Mouse (Mus musculus) layer of hippocampus, postnatal 36 days (tissue): ENCODE results near the gene Specc1l. TPM values are rescaled to one million over a fixed set of nuclear protein-coding genes. Genes with fewer than 3 reads are reported as not detected.
"Not testable (repeated sequence)": the region's sequence is repeated elsewhere in the genome, so short reads cannot be mapped to it uniquely, and the experiment has no call there.

Experiments
- DNase-seq, 2 experiments: peaks; one replicate each; pipeline ENCODE4 v3.0.0; 2022
- total RNA-seq, 2 experiments: library from RNA; stranded (reverse); gene quantifications; 2 replicates each; pipeline ENCODE4 v1.2.3; 2021

Gene Specc1l
- total RNA-seq, 2 experiments from 2014 or later, result 40.9 to 48.0 TPM

GRCm38 (mm10) chr10:75318206-75318605 is 106.3 kb downstream of the Specc1l start:
- DNase-seq, result no peak

GRCm38 (mm10) chr10:75320321-75320720 is 108.4 kb downstream of the Specc1l start:
- no peak for DNase-seq

- no peak for DNase-seq
Observed at GRCm38 (mm10) chr10:75322966-75323365, 111.1 kb downstream of the Specc1l start.

- no peak for DNase-seq
Observed at GRCm38 (mm10) chr10:75323986-75324385, 112.1 kb downstream of the Specc1l start.

DNA sequence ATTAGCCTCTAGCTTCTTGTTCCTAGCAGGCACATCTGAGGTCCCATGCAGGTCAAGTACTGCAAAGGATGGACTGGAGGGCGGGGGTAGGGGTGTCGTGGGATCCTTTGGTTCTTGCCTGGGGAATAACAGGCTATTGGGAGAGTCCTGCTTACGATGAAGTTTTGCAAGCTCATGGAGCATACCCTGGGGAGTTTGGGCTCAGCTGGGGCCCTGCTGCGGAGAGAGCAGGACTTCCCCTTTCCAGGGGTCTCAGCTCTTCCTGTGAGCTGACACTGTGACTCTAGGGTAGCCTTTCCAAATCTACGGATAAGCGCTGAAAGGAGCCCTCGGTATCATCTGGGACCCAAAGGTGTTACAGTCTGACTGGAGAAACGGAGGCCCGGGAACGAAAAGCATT is 112.5 kb downstream of the Specc1l start:
- DNase-seq, result no peak

- DNase-seq, result no peak
Observed at GRCm38 (mm10) chr10:75325821-75326220, 113.9 kb downstream of the Specc1l start.

DNA sequence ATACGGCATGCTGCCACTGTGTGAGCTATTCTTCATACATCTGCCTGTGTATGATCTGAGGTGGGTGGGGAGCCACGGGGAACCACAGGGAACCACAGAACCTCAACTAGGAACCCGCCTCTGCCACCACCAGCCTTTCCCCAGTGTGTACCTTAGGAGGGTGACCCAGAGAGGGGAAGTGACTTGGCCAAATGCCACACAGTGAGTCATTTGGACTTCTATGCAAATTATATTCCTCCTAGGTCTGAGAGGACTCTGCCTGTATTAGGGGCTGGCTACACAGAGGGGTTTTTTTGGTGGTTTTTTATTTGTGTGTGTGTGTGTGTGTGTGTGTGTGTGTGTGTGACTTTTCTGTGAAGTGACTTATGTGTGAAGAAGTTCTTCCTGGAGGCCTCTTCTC is 114.7 kb downstream of the Specc1l start:
- DNase-seq, result no peak

DNA sequence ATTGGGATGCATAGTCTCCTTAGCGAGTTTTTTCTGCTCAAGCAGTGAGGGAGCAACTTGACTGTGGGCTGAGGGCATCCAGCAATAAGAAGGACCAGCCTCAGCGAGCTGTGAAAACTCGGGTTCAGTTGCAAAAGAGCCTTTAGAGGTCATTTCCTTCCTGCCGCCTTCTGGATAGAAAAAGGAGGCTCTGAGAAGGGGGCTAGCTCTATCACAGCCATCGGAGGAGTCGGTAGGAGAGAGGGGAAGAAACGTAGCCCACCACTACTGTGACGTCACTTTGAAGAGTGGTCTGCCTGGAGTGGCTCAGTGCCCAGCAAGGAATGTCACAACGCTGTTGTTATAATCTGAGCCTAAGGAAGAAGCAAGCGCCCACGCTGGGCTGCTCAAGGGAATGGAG is 115.2 kb downstream of the Specc1l start:
- DNase-seq, result no peak

DNA sequence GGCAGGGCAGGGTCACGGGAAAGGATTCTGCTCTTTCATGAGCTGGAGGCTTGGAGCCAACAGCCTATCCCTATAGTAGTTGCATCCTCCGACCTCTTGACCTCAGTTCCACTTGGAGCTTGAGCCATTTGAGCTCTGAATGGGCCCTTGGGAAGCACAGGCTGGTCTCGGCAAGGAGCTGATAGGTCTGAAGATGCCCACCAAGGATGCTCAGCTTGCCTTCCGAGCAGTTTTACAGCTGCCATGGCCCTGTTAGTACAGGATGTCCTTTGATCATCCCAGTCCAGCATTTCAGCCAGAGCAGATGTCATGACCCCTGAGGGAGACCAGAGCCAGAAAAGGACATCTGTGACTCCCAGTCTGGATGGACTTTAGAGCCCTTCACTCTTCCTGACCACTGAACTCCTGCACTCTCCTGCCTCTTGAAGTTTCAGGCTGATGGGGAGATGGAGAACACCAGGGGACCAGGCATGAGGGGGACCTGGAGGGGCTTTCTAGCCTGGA is 116.4 kb downstream of the Specc1l start:
- no peak for DNase-seq

- no peak for DNase-seq
Observed at GRCm38 (mm10) chr10:75332268-75332667, 120.4 kb downstream of the Specc1l start.

- no peak for DNase-seq
Observed at GRCm38 (mm10) chr10:75333176-75333776, 121.4 kb downstream of the Specc1l start.

DNA sequence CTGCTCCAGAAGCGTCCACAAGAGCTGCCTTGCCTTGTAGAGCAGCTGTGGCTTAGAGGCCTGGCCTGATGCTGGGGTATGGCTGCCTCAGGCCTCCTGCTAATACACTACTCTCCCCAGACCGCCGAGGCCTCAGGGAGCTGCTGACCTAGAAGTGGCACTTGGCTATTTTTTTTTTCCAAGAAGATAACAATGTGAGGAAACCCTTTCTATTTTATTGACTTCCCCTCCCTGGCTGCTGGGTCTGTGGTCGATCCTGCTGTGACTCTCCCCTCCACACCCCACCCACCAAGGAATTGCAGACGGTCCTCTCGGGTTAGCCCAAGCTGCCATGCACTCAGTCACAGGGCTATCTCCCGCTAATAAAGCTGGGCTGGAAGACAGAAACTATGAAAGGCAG is 122.3 kb downstream of the Specc1l start:
- DNase-seq, result no peak

DNA sequence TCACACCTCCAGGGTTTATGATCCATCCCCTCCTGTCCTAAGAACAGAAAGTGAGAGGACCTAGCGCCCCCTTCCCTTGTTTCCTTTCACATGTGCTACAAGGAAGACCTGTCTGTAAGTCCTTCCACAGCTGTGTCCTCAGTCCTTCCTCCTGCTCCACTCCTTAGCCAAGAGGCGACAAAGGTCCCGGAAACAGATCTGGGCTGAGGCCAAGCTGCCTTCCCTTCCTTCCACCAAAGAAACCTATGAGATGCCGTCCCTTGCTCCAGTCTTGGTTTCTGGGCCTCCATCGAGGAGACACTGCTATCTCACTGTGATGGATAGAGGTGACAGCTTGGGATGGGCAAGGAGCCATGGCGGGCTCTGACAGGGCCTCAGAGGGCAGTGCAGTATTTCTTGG is 123.2 kb downstream of the Specc1l start:
- DNase-seq, result no peak

GRCm38 (mm10) chr10:75337231-75337630 is 125.4 kb downstream of the Specc1l start:
- DNase-seq, result no peak

DNA sequence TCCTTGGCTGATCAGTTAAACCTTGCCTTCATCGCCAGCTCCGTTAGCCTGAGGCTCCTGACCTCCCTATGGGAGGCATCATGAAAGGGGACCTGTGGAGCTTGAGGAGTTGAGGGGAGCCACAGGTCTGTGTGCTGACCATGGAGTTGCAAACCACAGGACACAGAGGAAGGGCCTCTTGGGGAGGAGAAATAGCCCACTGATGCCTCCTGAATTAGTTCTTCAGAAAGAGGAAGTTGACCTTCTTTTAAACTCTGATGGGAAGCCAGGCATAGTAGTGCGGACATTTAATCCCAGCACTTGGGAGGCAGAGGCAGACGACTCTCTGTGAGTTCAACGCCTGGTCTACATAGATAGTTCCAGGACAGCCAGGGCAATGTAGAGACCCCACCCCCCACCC is 127.0 kb downstream of the Specc1l start:
- no peak for DNase-seq

GRCm38 (mm10) chr10:75339377-75339776 is 127.5 kb downstream of the Specc1l start:
- DNase-seq, result no peak

- DNase-seq, result no peak
Observed at GRCm38 (mm10) chr10:75341936-75342335, 130.1 kb downstream of the Specc1l start.

GRCm38 (mm10) chr10:75344563-75344962 is 132.7 kb downstream of the Specc1l start:
- DNase-seq, result not testable (repeated sequence)

DNA sequence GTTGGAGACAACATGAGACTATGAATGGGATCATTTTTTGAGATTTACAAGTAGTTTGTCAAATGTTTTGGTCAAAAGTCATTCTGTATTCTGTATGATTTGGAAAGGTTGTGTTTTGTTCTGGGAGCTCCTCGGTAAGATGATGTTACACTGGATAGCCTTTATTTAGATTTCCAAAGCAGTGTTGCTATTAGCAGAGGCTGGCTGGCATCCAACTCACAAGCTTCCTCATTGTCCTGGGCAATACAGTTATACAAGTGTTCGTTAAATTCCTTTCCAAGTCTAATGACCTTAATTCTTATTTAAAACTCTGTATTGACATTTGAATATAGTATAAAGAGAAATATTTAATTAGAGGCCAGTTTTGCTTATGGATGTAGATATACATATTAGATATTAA is 133.4 kb downstream of the Specc1l start:
- no peak for DNase-seq

DNA sequence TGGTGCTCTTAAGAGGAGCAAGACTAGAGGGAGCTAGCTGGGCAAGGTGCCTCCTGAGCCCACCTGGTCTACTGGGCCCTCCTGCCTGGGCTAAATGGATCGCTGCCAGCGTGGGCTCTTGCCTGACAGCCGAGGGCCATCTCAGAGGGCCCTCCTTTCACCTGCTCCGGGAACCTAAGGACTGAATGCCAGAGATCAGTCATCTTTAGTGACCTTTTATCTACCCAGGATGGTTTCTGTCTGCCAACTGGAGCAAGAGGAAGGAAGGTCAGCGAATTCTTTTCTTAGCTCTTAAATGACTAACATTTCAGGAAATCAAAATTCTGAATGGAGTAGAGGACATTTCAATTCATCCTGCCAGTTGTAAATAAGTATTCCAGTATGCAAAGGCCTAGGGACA is 138.7 kb downstream of the Specc1l start:
- DNase-seq, result no peak

DNA sequence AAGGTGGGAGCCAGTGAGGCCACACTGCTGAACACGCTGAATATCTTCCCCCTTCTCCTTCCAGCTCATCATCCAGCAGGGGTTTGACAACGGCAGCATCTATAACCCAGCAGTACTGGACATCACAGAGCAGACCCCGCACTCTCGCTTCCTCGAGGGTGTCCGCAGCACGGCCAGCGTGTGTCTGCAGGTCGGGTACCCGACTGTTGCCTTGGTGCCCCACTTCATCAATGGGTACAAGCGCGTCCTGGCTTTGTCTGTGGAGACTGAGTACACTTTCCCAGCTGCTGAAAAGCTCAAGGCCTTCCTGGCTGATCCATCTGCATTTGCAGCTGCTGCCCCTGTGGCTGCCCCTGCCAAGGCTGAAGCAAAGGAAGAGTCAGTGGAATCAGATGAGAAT is 140.7 kb downstream of the Specc1l start:
- DNase-seq, result no peak

GRCm38 (mm10) chr10:75353838-75354241 is 142.0 kb downstream of the Specc1l start:
- DNase-seq, result not testable (repeated sequence)

DNA sequence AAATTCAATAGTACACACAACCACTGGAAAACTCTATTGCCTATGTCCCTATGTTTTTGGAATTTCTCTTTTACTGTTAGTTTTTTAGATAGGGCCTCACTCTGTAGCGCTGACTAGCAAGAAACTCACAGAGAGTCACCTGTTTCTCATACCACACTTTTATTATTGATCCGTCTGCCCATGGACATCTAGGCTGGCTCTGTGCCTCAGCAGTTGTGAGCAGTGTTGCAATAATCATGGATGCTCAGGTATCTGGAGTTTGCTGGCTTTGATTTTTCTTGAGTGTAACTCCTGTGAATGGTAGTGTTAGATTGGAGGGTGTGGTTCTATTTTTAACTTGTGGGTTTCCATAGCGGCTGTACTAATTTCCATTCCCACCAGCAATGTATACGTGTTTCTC is 143.5 kb downstream of the Specc1l start:
- DNase-seq, result no peak
